Mouse (Mus musculus) hindbrain, embryonic 11.5 days (tissue): ENCODE data around the gene Rplp2. TPM values are rescaled to one million over a fixed set of nuclear protein-coding genes. Genes with fewer than 3 reads are reported as not detected.

Experiments used
- ATAC-seq: fragments of 200-750 bp; cut with Nextera tagmentation; 2 replicates; pipeline ENCODE4 v1.8.0; 2017; ENCODE audit warnings: mild to moderate bottlenecking, moderate TSS enrichment, moderate library complexity; ENCODE audit not compliant: low FRiP score
- DNase-seq: peaks from one replicate; pipeline ENCODE4 v3.0.0-alpha.2; 2015; ENCODE audit warnings: low spot score
- H3K27ac ChIP-seq: fragments of 300-500 bp; sonication (generic); 2 replicates; pipeline ENCODE4 v1.5.1; 2014; ENCODE audit warnings: mild to moderate bottlenecking, low read depth, low read length
- H3K27me3 ChIP-seq: fragments of 300-500 bp; sonication (generic); 2 replicates; pipeline ENCODE4 v1.6.1; 2014; ENCODE audit warnings: mild to moderate bottlenecking, low read length, moderate library complexity, mixed read lengths; ENCODE audit not compliant: control insufficient read depth, insufficient read depth
- H3K36me3 ChIP-seq: fragments of 300-500 bp; sonication (generic); 2 replicates; pipeline ENCODE4 v1.6.1; 2014; ENCODE audit warnings: mild to moderate bottlenecking, low read length, moderate library complexity, mixed read lengths; ENCODE audit not compliant: control insufficient read depth, insufficient read depth
- H3K4me1 ChIP-seq: fragments of 300-500 bp; sonication (generic); replicated peaks from 2 replicates; pipeline ENCODE4 v1.6.1; 2014; ENCODE audit warnings: low read length, mixed read lengths; ENCODE audit not compliant: control insufficient read depth, insufficient read depth
- H3K4me2 ChIP-seq: fragments of 300-500 bp; sonication (generic); replicated peaks from 2 replicates; pipeline ENCODE4 v1.6.1; 2014; ENCODE audit warnings: mild to moderate bottlenecking, low read depth, low read length
- H3K4me3 ChIP-seq: fragments of 300-500 bp; sonication (generic); 2 replicates; pipeline ENCODE4 v1.5.1; 2014; ENCODE audit warnings: low read depth, low read length
- H3K9ac ChIP-seq: fragments of 300-500 bp; sonication (generic); 2 replicates; pipeline ENCODE4 v1.6.1; 2014; ENCODE audit warnings: low read depth, low read length
- H3K9me3 ChIP-seq: fragments of 300-500 bp; sonication (generic); 2 replicates; pipeline ENCODE4 v1.6.1; 2016; ENCODE audit warnings: low read length; ENCODE audit not compliant: control insufficient read depth
- WGBS: fragments of 180-500 bp; shearing (Covaris S2); extraction: QIAGEN DNeasy Blood & Tissue Kit; methylation state at CpG from one replicate; pipeline ENCODE4 v1.1.7; 2014; 5-methylcytosine and 5-hydroxymethylcytosine counted together
- polyA plus RNA-seq: library from polyadenylated mRNA; unstranded; fragments of >200 nt; fragmentation: Nextera tagmentation; extraction: Ambion mirVana; gene quantifications from 2 replicates; pipeline ENCODE4 v1.2.1, GENCODE M21; 2014

Gene Rplp2
- polyA plus RNA-seq, 1 experiment from 2014 or later: 939 TPM

DNA sequence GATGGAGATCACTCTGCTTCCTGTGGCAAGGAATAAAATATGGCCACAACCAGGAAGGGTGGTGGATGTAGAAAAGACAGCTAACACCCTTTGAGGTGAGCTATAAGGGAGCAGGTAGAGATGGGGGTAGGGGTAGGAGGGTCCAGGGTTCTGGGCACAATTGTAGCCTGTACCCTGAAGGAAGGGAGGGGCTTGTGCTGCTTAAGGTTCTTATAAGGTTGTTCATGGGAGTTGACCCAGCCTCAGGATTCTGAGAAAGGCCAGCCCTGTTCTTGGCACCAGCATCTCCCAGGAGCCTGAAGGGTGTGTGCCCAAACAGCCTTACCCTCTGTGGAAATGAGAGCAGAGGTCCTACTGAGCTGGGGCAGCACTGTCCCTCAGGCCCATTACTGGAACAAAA lies 4.8 kb downstream of the Rplp2 start:
- DNase-seq (no peak), ATAC-seq (no peak)
- H3K4me1 ChIP-seq: peaks cover 4% of the 10 kb centered on the region
- no peak overlapping the region for H3K9ac ChIP-seq
- H3K4me2 ChIP-seq: no peak overlapping the region
- no peaks in the 10 kb centered on the region for H3K27me3 ChIP-seq
- no peak overlapping the region for H3K27ac ChIP-seq
- H3K4me3 ChIP-seq: no peak overlapping the region
- 0 out of 2 replicates have a peak, but pooled peaks cover 2% of the 10 kb centered on the region for H3K36me3 ChIP-seq
- H3K9me3 ChIP-seq: no peaks in the 10 kb centered on the region

- Histone ChIP-seq H3K36me3 (0 out of 2 replicates have a peak, but pooled peaks cover 2% of the 10 kb centered on the region), H3K27me3 (no peaks in the 10 kb centered on the region), H3K4me2 (no peak overlapping the region), H3K4me3 (no peak overlapping the region), H3K4me1 (peaks cover 2% of the 10 kb centered on the region), H3K9ac (no peak overlapping the region), H3K27ac (no peak overlapping the region), H3K9me3 (no peaks in the 10 kb centered on the region)
- WGBS: 87% methylated on average over 2 of the region's 2 CpGs
- ATAC-seq: no peak
- no peak for DNase-seq
Measured at GRCm38 (mm10) chr7:141453636-141454035, 6.5 kb downstream of the Rplp2 start.

DNA sequence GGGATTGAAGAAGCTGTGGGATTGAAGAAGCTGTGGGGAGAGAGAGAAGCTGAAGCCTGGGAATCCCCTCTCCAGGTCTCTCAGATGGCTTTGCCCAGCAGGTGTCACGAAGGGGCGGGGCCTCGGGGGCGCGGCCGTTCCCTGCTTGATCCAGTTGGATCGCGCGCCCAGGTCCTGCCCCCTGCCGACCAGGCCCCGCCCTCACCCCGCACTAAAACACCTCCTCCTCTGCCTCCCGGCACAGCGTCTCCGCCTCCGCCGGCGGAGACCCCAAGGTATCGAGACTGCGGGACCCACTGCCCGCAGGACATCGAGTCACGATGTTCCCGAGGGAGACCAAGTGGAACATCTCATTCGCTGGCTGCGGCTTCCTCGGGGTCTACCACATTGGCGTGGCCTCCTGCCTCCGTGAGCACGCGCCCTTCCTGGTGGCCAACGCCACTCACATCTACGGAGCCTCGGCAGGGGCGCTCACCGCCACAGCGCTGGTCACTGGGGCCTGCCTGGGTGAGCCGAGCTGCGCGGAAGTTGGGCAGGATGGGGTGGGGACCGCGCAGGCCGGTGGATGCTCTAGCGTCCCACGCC lies 7.9 kb downstream of the Rplp2 start, which contains the start of gene Pnpla2:
TSS of gene Pnpla2 (plus strand) at position 232 of the 585 bp plus-strand sequence.
- Histone ChIP-seq H3K27ac (0 out of 2 replicates have a peak within 1 kb of the TSS, but pooled peaks have one; percentile 45), H3K4me2 (peak within 1 kb of the TSS; percentile 82), H3K4me1 (no peaks in the 10 kb centered on the region; the same call in 1 of the 2 replicates), H3K9ac (peak within 1 kb of the TSS; percentile 66), H3K9me3 (no peaks in the 10 kb centered on the region), H3K4me3 (peak within 1 kb of the TSS; percentile 53), H3K27me3 (peaks cover 9% of the 10 kb centered on the region), H3K36me3 (0 out of 2 replicates have a peak, but pooled peaks cover 2% of the 10 kb centered on the region)
- 1% methylated on average over 45 of the region's 45 CpGs for WGBS
- DNase-seq (peak; percentile 89), ATAC-seq (peak; percentile 82)

GRCm38 (mm10) chr7:141455610-141456314 lies 8.6 kb downstream of the Rplp2 start:
- Histone ChIP-seq H3K36me3 (0 out of 2 replicates have a peak, but pooled peaks cover 2% of the 10 kb centered on the region), H3K27me3 (peaks cover 16% of the 10 kb centered on the region), H3K27ac (0 out of 2 replicates have a peak overlapping the region, but pooled peaks have one; percentile 45), H3K4me1 (no peaks in the 10 kb centered on the region; the same call in 1 of the 2 replicates), H3K4me3 (peak overlapping the region; percentile 53), H3K9me3 (no peaks in the 10 kb centered on the region), H3K4me2 (peak overlapping the region; percentile 82), H3K9ac (peak overlapping the region; percentile 66)
- under 1% methylated on average over 23 of the region's 23 CpGs for WGBS
- ATAC-seq (peak; percentile 30), DNase-seq (peak; percentile 64)

- ATAC-seq: no peak
- 89% methylated on average over 6 of the region's 6 CpGs for WGBS
Measured at GRCm38 (mm10) chr7:141456739-141457138, 9.6 kb downstream of the Rplp2 start.

GRCm38 (mm10) chr7:141457236-141457635 lies 10.1 kb downstream of the Rplp2 start:
- WGBS: 91% methylated on average over 14 of the region's 14 CpGs
- H3K9me3 ChIP-seq: no peaks in the 10 kb centered on the region
- no peaks in the 10 kb centered on the region for H3K36me3 ChIP-seq
- peaks cover 31% of the 10 kb centered on the region for H3K27me3 ChIP-seq
- H3K4me3 ChIP-seq: no peak overlapping the region
- peaks cover 3% of the 10 kb centered on the region; the same call in 1 of the 2 replicates for H3K4me1 ChIP-seq
- no peak overlapping the region for H3K9ac ChIP-seq
- ATAC-seq (no peak), DNase-seq (no peak)
- no peak overlapping the region for H3K27ac ChIP-seq
- H3K4me2 ChIP-seq: no peak overlapping the region

More at GRCm38 (mm10) chr7:141456739-141457138, 9.6 kb downstream of the Rplp2 start:
- no peak overlapping the region for H3K27ac ChIP-seq
- H3K4me2 ChIP-seq: no peak overlapping the region
- peaks cover 1% of the 10 kb centered on the region; the same call in 1 of the 2 replicates for H3K4me1 ChIP-seq
- 0 out of 2 replicates have a peak, but pooled peaks cover 2% of the 10 kb centered on the region for H3K36me3 ChIP-seq
- no peaks in the 10 kb centered on the region for H3K9me3 ChIP-seq
- H3K27me3 ChIP-seq: peaks cover 26% of the 10 kb centered on the region
- no peak overlapping the region for H3K9ac ChIP-seq
- H3K4me3 ChIP-seq: no peak overlapping the region
- DNase-seq: no peak

GRCm38 (mm10) chr7:141457986-141458660 lies 11.0 kb downstream of the Rplp2 start:
- WGBS: 72% methylated on average over 15 of the region's 15 CpGs
- Histone ChIP-seq H3K27ac (no peak overlapping the region), H3K27me3 (peaks cover 40% of the 10 kb centered on the region), H3K9me3 (no peaks in the 10 kb centered on the region), H3K36me3 (no peaks in the 10 kb centered on the region), H3K4me1 (peaks cover 3% of the 10 kb centered on the region; the same call in 1 of the 2 replicates), H3K9ac (no peak overlapping the region), H3K4me2 (no peak overlapping the region), H3K4me3 (no peak overlapping the region)
- DNase-seq (peak; percentile 71), ATAC-seq (no peak)

GRCm38 (mm10) chr7:141458661-141459060 lies 11.5 kb downstream of the Rplp2 start:
- ATAC-seq (no peak), DNase-seq (no peak)
- Histone ChIP-seq H3K9me3 (no peaks in the 10 kb centered on the region), H3K27me3 (peaks cover 45% of the 10 kb centered on the region), H3K36me3 (no peaks in the 10 kb centered on the region), H3K4me2 (no peak overlapping the region), H3K4me3 (no peak overlapping the region), H3K4me1 (peaks cover 3% of the 10 kb centered on the region; the same call in 1 of the 2 replicates), H3K9ac (no peak overlapping the region), H3K27ac (no peak overlapping the region)
- 84% methylated on average over 11 of the region's 11 CpGs for WGBS
